8 mouse cellular contexts compared by ENCODE assay signal in the genomic region with DNA sequence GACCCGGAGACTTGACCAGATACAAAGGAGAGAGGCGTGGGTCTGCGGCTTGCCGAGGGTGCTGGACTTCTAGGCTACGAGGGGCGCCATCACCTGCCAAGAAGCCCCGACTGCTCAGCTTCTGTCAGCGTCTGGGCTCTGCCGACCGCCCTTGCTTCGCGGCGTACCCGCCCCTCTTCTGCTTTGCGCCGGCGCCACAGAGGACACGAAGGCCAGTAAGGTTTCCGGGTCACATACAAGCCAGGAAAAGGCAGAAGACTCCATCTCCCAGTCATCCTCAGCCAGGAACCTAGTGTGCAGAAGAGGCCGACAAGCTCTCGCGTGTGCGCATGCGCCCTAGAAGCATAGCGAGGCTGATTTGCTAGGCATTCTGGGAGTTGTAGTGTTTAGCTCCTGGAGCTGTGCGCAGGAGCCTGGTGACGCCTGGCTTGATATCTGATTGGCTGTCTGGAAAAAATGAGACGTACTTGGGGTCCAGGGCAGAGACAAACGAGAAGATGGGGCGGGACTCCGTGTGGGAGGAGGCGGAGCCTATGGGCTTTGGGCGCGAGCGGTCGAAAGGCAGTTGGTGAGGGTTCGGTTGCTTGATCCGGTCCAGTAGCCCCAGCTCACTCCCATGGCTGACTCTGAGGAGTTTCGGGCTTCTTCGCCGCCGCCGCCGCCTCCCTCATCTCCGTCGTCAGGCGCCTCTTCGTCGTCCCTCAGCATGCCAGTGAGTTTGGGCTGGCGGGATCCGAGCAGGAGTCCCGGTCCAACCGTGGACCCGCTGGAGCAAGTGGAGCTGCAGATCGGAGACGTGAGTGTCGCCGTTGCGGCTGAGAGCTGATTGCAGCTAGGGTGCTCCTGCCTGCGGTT. TPM values are rescaled to one million over a fixed set of nuclear protein-coding genes. Genes with fewer than 3 reads are reported as not detected.
DNase-seq lines count a peak whose midpoint lies in the region; ATAC-seq and TF ChIP-seq lines count a peak whose summit lies in the region.

4930579G24Rik (plus strand) TSS at position 519 of the 855 bp plus-strand sequence.

- peak; percentile 93 for ATAC-seq in activated CD4-positive, CD25-positive, alpha-beta regulatory T cell, adult 4 months

- H3K4me3 ChIP-seq in cortical plate, adult 2 months (ENCODE audit: insufficient read depth, low read length), result peak within 1 kb of the TSS; percentile 52
- peak within 1 kb of the TSS; percentile 99 for H3K4me3 ChIP-seq in megakaryocyte, embryonic 14.5 days (replicated peaks)

- no peaks in the 10 kb centered on the region for H3K4me1 ChIP-seq in cortical plate, adult 2 months (ENCODE audit: control insufficient read depth, insufficient read depth, low read length)
- H3K4me1 ChIP-seq in megakaryocyte, embryonic 14.5 days, result peaks cover 10% of the 10 kb centered on the region

- no peak for TF ChIP-seq CTCF in cortical plate, adult 2 months (IDR thresholded peaks at IDR 0.05; ENCODE audit: extremely low read depth, insufficient read depth, low read length)

- peaks cover 26% of the 10 kb centered on the region for H3K36me3 ChIP-seq in megakaryocyte, embryonic 14.5 days (replicated peaks; ENCODE audit: low read length)

- H3K9me3 ChIP-seq in megakaryocyte, embryonic 14.5 days, result no peaks in the 10 kb centered on the region

- H3K27ac ChIP-seq in cortical plate, adult 2 months (ENCODE audit: insufficient read depth, low read length), result no peak within 1 kb of the TSS

- DNase-seq in gastrocnemius, adult 8-10 months (ENCODE audit: low spot score in 2 of 2), result peak; percentile 91 to 97
- DNase-seq in hindlimb bud, embryonic 11.5 days (ENCODE audit: extremely low spot score, low read depth, low spot score), result peak; percentile 100
- DNase-seq in left cerebral cortex, adult 8-10 months (ENCODE audit: low spot score in 2 of 2), result peak; percentile 79 to 99
- DNase-seq in right cerebral cortex, postnatal 10 days (ENCODE audit: low spot score in 2 of 2), result peak; percentile 99
- peak; percentile 81 for DNase-seq in urinary bladder, postnatal 25 days (ENCODE audit: low spot score)

- no peaks in the 10 kb centered on the region for H3K27me3 ChIP-seq in megakaryocyte, embryonic 14.5 days (replicated peaks)

- TF ChIP-seq POLR2A in cortical plate, adult 2 months (IDR thresholded peaks at IDR 0.05; ENCODE audit: extremely low read depth, insufficient read depth, low read length), result peak; percentile 82

RNA-seq across cellular contexts. Expression of gene 4930579G24Rik, which starts in this region (rescaled TPM):
- 10 to 100 TPM; 14.6 to 17.4 TPM for polyA plus RNA-seq in activated CD4-positive, CD25-positive, alpha-beta regulatory T cell, adult 4 months (2017; shearing (Covaris generic))
- polyA plus RNA-seq in cortical plate, adult 2 months (2012; rRNA removed), result 1.7 and 2.2 TPM in 2 replicates
- 1 to 10 TPM; 1.0 to 1.7 (median 1.5) TPM for total RNA-seq in gastrocnemius, adult 8-10 months (2022)
- 1 to 10 TPM; 1.1 to 1.4 (median 1.2) TPM for total RNA-seq in left cerebral cortex, adult 8-10 months (2022)
- polyA plus RNA-seq in megakaryocyte, embryonic 14.5 days (2012; ENCODE audit: insufficient read depth, low replicate concordance), result 0.86 TPM in 1 of 2 replicates, not detected in the other
